Mouse (Mus musculus) liver, embryonic 15.5 days (tissue): ENCODE results near the gene Sema4a. TPM values are rescaled to one million over a fixed set of nuclear protein-coding genes. Genes with fewer than 3 reads are reported as not detected.

Source experiments
- ATAC-seq: fragments of 200-750 bp; cut with Nextera tagmentation; 2 replicates; pipeline ENCODE4 v1.8.0; 2017; ENCODE audit warnings: moderate number of reproducible peaks, mild to moderate bottlenecking, moderate library complexity; ENCODE audit not compliant: insufficient read depth
- H3K27ac ChIP-seq: fragments of 300-500 bp; sonication (generic); replicated peaks from 2 replicates; pipeline ENCODE4 v1.5.1; 2015; ENCODE audit warnings: mild to moderate bottlenecking, inconsistent platforms
- H3K27me3 ChIP-seq: fragments of 300-500 bp; sonication (generic); 2 replicates; pipeline ENCODE4 v1.6.1; 2015; ENCODE audit warnings: mild to moderate bottlenecking, inconsistent platforms
- H3K36me3 ChIP-seq: fragments of 300-500 bp; sonication (generic); replicated peaks from 2 replicates; pipeline ENCODE4 v1.6.1; 2015; ENCODE audit warnings: moderate library complexity, mild to moderate bottlenecking, inconsistent platforms
- H3K4me1 ChIP-seq: fragments of 300-500 bp; sonication (generic); replicated peaks from 2 replicates; pipeline ENCODE4 v1.6.1; 2015; ENCODE audit warnings: inconsistent platforms
- H3K4me2 ChIP-seq: fragments of 300-500 bp; sonication (generic); 2 replicates; pipeline ENCODE4 v1.6.1; 2015; ENCODE audit warnings: moderate library complexity, mild to moderate bottlenecking, inconsistent platforms
- H3K4me3 ChIP-seq: fragments of 300-500 bp; sonication (generic); replicated peaks from 2 replicates; pipeline ENCODE4 v1.5.1; 2015; ENCODE audit warnings: mild to moderate bottlenecking, inconsistent platforms
- H3K9ac ChIP-seq: fragments of 300-500 bp; sonication (generic); 2 replicates; pipeline ENCODE4 v1.6.1; 2015; ENCODE audit warnings: moderate library complexity, mild to moderate bottlenecking, inconsistent platforms
- H3K9me3 ChIP-seq: fragments of 300-500 bp; sonication (generic); replicated peaks from 2 replicates; pipeline ENCODE4 v1.6.1; 2016; ENCODE audit warnings: inconsistent platforms
- WGBS: fragments of 180-500 bp; shearing (Covaris S2); methylation state at CpG from one replicate; pipeline ENCODE4 v1.1.7; 2015; ENCODE audit warnings: mixed read lengths; ENCODE audit not compliant: insufficient replicate concordance; 5-methylcytosine and 5-hydroxymethylcytosine counted together
- polyA plus RNA-seq: library from polyadenylated mRNA; unstranded; fragments of >200 nt; fragmentation: Nextera tagmentation; extraction: Ambion mirVana; gene quantifications from 2 replicates; pipeline ENCODE4 v1.2.1, GENCODE M21; 2015

Gene Sema4a
- polyA plus RNA-seq, 1 experiment from 2014 or later: 25.0 TPM

DNA sequence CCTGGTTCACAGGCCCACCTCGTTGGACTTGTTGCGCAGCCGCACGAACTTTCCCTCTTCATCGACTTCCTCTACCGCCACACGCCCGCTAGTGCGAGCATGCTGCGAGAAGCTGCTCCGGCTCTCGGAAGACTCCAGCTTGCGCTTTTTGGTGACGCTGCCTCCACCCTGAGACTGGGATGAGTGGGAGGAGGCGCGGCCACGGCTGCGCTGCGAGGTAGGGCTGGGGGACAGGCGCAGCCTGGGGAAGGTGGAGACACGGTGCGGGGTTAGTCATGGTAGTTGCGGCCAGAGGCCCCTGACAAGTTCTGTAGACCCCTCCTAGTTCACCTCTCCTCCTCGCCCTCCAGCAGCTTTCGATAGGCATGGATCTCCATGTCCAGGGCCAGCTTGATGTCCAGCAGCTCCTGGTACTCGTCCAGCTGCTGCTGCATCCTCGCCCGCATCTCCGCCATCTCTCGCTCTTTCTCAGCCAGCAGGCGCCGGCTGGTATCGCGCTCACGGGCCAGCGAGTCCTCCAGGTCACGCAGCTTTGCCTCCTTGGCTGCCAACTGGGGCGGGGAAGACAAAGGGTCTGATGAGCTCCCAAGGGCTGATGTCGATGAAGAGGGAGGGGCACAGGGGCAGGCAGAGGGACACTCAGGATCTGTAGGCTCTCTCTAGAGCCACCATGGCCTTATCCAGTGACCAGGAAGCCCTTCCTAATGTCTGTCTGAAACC is 23.8 kb upstream of the Sema4a start:
- ATAC-seq: no peak

DNA sequence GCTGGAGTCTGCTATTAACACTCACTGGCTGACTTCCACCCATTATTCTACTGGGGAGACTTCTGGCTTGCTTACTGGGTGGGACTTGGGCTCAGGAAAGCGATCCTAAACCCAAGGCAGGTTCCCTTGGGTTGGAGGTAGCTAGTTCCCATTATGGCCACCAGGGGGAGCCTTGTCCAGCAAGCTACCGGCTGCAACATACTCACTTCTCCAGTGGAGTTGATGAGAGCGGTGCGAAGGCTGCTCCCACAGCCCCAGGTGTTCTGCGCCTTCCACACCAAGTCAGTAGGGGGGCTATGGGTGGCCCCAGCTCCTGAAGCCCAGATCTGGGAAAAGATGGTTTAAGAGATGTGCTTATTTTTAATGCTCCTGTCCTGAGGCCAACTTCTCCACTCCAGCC is 22.6 kb upstream of the Sema4a start:
- Histone ChIP-seq H3K4me1 (peaks cover 16% of the 10 kb centered on the region), H3K9ac (no peak overlapping the region), H3K36me3 (peaks cover 79% of the 10 kb centered on the region), H3K9me3 (no peaks in the 10 kb centered on the region), H3K27me3 (peaks cover 52% of the 10 kb centered on the region), H3K4me2 (no peak overlapping the region), H3K4me3 (no peak overlapping the region), H3K27ac (no peak overlapping the region)
- WGBS: 12% methylated on average over 5 of the region's 5 CpGs
- peak; percentile 39 for ATAC-seq

More for the DNA sequence above, 23.8 kb upstream of the Sema4a start:
- no peaks in the 10 kb centered on the region for H3K9me3 ChIP-seq
- H3K4me1 ChIP-seq: peaks cover 23% of the 10 kb centered on the region
- no peak overlapping the region for H3K27ac ChIP-seq
- 43% methylated on average over 39 of the region's 39 CpGs for WGBS
- H3K4me2 ChIP-seq: no peak overlapping the region
- H3K4me3 ChIP-seq: no peak overlapping the region
- H3K27me3 ChIP-seq: peaks cover 52% of the 10 kb centered on the region
- H3K36me3 ChIP-seq: peaks cover 83% of the 10 kb centered on the region
- H3K9ac ChIP-seq: no peak overlapping the region

DNA sequence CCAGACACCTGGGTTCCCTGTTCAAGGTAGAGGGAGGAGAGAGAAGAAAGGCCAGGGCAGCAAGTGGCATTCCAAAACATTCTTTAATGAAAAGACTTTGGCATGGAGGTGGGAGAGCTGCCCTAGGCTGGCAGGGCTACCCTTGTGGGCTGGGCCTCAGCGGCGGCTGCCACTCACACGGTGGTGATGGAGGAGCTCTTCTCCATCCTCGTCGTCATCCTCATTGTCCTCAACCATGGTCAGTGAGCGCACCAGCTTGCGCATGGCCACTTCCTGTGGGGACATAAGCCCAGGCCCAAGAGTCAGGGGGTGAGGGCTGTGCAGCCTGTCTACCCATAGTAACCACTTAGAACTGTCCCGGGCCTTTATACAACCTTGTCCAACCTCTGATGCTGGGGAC is 22.2 kb upstream of the Sema4a start:
- H3K4me3 ChIP-seq: no peak overlapping the region
- no peak for ATAC-seq
- WGBS: 61% methylated on average over 8 of the region's 8 CpGs
- peaks cover 11% of the 10 kb centered on the region for H3K4me1 ChIP-seq
- peaks cover 74% of the 10 kb centered on the region for H3K36me3 ChIP-seq
- H3K27ac ChIP-seq: no peak overlapping the region
- peaks cover 52% of the 10 kb centered on the region for H3K27me3 ChIP-seq
- H3K4me2 ChIP-seq: no peak overlapping the region
- H3K9ac ChIP-seq: no peak overlapping the region
- no peaks in the 10 kb centered on the region for H3K9me3 ChIP-seq

DNA sequence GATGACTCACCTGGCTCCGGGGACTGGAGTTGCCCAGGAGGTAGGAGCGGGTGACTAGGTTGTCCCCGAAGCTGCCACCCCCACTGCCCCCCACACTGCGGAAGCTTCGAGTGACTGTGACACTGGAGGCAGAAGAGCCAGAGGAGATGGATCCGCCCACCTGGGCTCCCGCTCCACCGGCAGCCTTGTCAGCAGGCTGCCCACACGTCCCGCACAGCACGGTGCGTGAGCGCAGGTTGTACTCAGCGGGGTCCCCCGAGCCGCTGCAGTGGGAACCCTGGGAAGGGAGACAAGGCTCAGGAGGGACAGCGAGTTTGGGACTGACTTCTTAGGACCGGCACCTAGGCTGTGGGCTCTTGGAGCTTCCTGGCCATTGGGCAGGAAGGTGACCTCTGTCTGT is 21.4 kb upstream of the Sema4a start:
- H3K27me3 ChIP-seq: peaks cover 52% of the 10 kb centered on the region
- no peak overlapping the region for H3K4me2 ChIP-seq
- H3K27ac ChIP-seq: no peak overlapping the region
- H3K9ac ChIP-seq: no peak overlapping the region
- ATAC-seq: no peak
- no peak overlapping the region for H3K4me3 ChIP-seq
- H3K4me1 ChIP-seq: peaks cover 11% of the 10 kb centered on the region
- WGBS: 52% methylated on average over 18 of the region's 18 CpGs
- H3K36me3 ChIP-seq: peaks cover 66% of the 10 kb centered on the region
- no peaks in the 10 kb centered on the region for H3K9me3 ChIP-seq

DNA sequence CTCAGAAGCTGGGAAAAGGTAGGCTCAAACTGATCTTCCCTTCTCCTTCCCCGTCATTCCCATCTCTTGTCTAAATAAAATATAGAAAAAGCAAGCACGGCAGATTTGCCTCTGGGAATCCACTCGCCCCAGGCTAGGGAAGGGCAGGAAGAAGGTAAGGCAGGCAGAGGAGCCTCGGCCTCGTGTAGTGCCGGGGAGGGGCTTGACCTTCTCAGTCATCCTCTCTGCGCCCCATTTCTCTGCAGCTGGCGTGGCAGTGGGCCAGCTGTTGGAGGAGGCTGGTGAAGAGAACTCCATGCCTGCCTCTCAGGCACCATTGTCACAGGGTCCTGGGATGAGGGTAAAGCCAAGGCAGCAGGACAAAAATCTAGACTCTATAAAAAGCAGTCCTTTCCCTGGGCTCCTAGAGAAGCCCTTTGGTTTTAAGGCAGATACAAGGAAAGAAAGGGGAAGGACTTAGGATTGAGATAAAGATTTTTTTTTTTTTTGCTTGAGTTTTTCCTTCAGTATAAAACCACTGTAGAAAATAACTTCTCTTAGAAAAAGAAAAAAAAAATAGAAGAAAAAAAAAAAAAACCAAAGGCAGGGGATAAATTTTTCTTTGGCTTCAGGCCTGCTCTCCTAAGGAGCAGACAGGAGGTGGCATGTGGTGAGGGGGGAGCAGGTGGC is 20.5 kb upstream of the Sema4a start:
- no peaks in the 10 kb centered on the region for H3K9me3 ChIP-seq
- WGBS: 66% methylated on average over 8 of the region's 8 CpGs
- H3K36me3 ChIP-seq: peaks cover 58% of the 10 kb centered on the region
- no peak overlapping the region for H3K27ac ChIP-seq
- no peak overlapping the region for H3K9ac ChIP-seq
- no peak overlapping the region for H3K4me3 ChIP-seq
- no peak for ATAC-seq
- H3K4me1 ChIP-seq: peaks cover 14% of the 10 kb centered on the region
- peaks cover 48% of the 10 kb centered on the region for H3K27me3 ChIP-seq
- H3K4me2 ChIP-seq: no peak overlapping the region

DNA sequence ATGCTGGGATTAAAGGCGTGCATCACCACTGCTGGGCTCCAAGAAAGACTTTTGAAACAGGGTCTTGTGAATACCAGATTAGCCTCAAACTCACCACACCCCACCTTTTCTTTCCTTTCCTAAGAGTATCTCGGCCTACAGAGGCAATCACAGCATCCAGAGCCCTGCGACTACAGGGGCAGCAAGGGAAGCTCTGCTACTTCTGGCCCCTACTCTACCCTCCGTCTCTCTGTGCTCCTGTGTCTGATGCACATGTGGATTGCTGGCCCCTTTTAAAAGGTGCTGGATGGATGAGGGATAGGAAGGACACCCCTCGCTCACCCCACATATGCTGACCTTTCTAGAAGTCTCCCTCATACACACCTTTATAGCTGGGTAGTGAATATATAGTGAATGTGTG is 19.7 kb upstream of the Sema4a start:
- Histone ChIP-seq H3K4me1 (peaks cover 17% of the 10 kb centered on the region), H3K9me3 (no peaks in the 10 kb centered on the region), H3K27me3 (peaks cover 40% of the 10 kb centered on the region), H3K36me3 (peaks cover 50% of the 10 kb centered on the region), H3K27ac (no peak overlapping the region), H3K4me3 (no peak overlapping the region), H3K9ac (no peak overlapping the region), H3K4me2 (no peak overlapping the region)
- WGBS: 71% methylated on average over 5 of the region's 5 CpGs
- no peak for ATAC-seq

DNA sequence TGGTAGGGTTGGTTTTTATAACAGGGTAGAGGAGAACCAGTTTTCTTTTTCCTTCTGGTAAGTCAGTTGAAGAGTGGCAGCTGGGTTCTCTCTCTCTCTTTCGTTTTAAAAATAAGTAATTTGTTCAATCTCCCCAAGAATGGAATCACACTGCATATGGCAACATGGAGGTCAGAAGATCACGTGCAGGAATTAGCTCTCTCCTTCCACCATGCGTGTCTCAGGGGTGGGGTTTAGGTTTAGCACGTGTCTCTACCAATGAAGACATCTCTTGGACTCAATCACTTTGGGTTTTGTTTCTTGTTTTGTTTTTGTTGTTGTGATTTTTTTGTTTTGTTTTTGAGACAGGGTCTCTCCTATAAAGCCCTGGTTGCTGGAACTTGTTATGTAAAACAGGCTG is 18.8 kb upstream of the Sema4a start:
- Histone ChIP-seq H3K4me1 (peaks cover 13% of the 10 kb centered on the region), H3K4me2 (no peak overlapping the region), H3K27me3 (peaks cover 34% of the 10 kb centered on the region), H3K27ac (no peak overlapping the region), H3K4me3 (no peak overlapping the region), H3K9ac (no peak overlapping the region), H3K36me3 (peaks cover 41% of the 10 kb centered on the region), H3K9me3 (no peaks in the 10 kb centered on the region)
- ATAC-seq: no peak
- WGBS: 68% methylated on average over 4 of the region's 4 CpGs

DNA sequence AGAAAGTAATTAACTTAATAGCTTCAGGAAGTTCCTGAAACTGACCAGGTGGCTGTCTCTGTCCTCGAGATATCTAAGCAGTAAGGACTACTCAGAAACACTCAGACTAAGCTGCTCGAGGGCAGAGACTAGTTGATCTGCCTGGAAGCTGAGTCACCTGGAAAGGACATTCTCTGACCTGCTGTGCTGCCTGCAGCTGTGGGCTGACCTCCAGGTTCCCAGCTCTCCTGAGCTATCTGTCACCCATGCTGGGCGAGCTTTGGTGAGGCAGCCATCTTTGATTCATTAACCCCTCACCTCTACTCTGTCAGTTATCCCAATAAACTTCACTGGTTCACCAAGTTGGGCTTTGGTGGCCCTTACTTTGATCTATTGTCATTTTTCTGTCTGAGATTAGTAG is 18.2 kb upstream of the Sema4a start:
- Histone ChIP-seq H3K4me2 (no peak overlapping the region), H3K9ac (no peak overlapping the region), H3K36me3 (peaks cover 35% of the 10 kb centered on the region), H3K4me3 (no peak overlapping the region), H3K27ac (no peak overlapping the region), H3K27me3 (peaks cover 27% of the 10 kb centered on the region), H3K9me3 (no peaks in the 10 kb centered on the region), H3K4me1 (peaks cover 8% of the 10 kb centered on the region; the same call in 1 of the 2 replicates)
- ATAC-seq: no peak
- WGBS: 39% methylated on average over 3 of the region's 3 CpGs

DNA sequence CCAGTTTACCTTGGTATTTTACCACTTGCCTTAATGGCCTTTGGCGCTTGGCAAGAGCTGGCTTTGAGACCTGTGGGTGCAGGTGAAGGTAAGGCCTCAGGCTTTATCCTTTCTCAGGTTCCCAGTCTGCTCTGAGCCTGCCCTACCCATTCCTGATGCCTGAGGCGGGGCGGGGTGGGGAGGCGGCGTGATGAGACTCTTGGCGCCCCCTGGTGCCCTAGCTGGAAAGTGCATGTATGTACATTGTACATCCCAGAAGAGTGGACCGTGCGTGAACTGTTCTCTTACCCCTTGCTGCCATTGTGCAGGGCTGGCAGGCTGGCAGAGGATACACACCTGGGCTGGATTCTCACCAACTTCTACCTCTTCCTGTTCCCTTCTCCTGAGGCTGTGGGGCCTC is 16.8 kb upstream of the Sema4a start:
- Histone ChIP-seq H3K4me3 (no peak overlapping the region), H3K27ac (no peak overlapping the region), H3K9ac (no peak overlapping the region), H3K27me3 (peaks cover 26% of the 10 kb centered on the region), H3K36me3 (peaks cover 20% of the 10 kb centered on the region), H3K4me1 (peaks cover 8% of the 10 kb centered on the region; the same call in 1 of the 2 replicates), H3K4me2 (no peak overlapping the region), H3K9me3 (no peaks in the 10 kb centered on the region)
- 3% methylated on average over 8 of the region's 8 CpGs for WGBS
- ATAC-seq: peak; percentile 65

DNA sequence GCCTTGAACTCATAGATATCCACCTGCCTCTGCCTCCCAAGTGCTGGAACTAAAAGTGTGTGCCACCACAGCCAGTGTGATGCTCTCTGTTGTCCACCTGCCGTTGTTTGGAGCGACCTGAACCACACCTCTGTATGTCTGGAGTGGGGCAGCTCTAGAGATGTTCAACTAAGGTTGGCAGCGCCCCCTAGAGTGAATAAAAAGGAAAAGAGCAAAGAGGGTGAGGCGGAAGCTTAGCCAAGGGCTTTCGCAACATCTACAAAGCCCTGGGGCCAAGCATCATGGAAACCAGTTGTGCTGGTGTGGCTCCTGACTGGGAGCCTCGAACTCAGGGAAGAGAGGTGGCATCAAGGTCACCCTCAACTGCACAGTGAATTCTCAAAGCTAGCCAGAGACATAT is 15.4 kb upstream of the Sema4a start:
- Histone ChIP-seq H3K9me3 (no peaks in the 10 kb centered on the region), H3K36me3 (peaks cover 8% of the 10 kb centered on the region), H3K27ac (no peak overlapping the region), H3K9ac (no peak overlapping the region), H3K4me2 (no peak overlapping the region), H3K27me3 (peaks cover 22% of the 10 kb centered on the region), H3K4me3 (no peak overlapping the region), H3K4me1 (peaks cover 8% of the 10 kb centered on the region)
- WGBS: 45% methylated on average over 6 of the region's 6 CpGs
- ATAC-seq: no peak

DNA sequence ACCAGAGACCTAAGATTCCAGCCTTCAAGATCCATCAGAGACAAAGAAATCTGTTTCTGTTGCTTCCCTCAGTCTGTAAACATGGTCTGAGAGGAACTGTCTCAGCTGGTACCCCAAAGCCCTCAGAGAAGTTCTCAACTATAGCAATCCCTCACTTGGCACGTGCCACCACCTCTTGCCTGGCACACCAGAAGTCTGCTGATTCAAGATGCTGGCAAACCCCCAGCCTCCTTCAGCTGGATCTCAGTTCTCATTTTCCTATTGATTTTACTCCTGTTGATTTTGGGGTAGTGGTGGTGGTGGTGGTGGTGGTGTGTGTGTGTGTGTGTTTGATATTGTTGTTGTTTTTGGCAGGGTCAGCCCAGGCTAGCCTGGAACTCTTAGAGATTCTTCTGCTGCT is 12.6 kb upstream of the Sema4a start:
- H3K27me3 ChIP-seq: peaks cover 15% of the 10 kb centered on the region
- H3K9me3 ChIP-seq: no peaks in the 10 kb centered on the region
- no peak overlapping the region for H3K4me2 ChIP-seq
- no peak overlapping the region for H3K4me3 ChIP-seq
- 73% methylated on average over 1 of the region's 1 CpGs for WGBS
- no peaks in the 10 kb centered on the region for H3K36me3 ChIP-seq
- no peak overlapping the region for H3K9ac ChIP-seq
- H3K4me1 ChIP-seq: peaks cover 8% of the 10 kb centered on the region
- ATAC-seq: no peak
- H3K27ac ChIP-seq: no peak overlapping the region
